Mouse (Mus musculus) lung, postnatal 0 days (tissue): Measurements from ENCODE around the gene Fmnl3. TPM values are rescaled to one million over a fixed set of nuclear protein-coding genes. Genes with fewer than 3 reads are reported as not detected.

ENCODE experiments used
- ATAC-seq: fragments of 200-750 bp; cut with Nextera tagmentation; 2 replicates; pipeline ENCODE4 v1.8.0; 2017; ENCODE audit warnings: moderate library complexity
- DNase-seq: peaks from one replicate; pipeline ENCODE4 v3.0.0-alpha.2; 2016; ENCODE audit warnings: low spot score
- H3K27ac ChIP-seq: fragments of 300-500 bp; sonication (generic); 2 replicates; pipeline ENCODE4 v1.5.1; 2014; ENCODE audit warnings: antibody characterized with exemption, mild to moderate bottlenecking, low read length, mixed read lengths
- H3K27me3 ChIP-seq: fragments of 300-500 bp; sonication (generic); replicated peaks from 2 replicates; pipeline ENCODE4 v1.6.1; 2014; ENCODE audit warnings: low read length, mixed read lengths; ENCODE audit not compliant: insufficient read depth
- H3K36me3 ChIP-seq: fragments of 300-500 bp; sonication (generic); 2 replicates; pipeline ENCODE4 v1.6.1; 2014; ENCODE audit warnings: low read length, mixed read lengths; ENCODE audit not compliant: insufficient read depth
- H3K4me1 ChIP-seq: fragments of 300-500 bp; sonication (generic); 2 replicates; pipeline ENCODE4 v1.6.1; 2014; ENCODE audit warnings: antibody characterized with exemption, low read depth, low read length, mixed read lengths; ENCODE audit not compliant: insufficient read depth
- H3K4me2 ChIP-seq: fragments of 300-500 bp; sonication (generic); replicated peaks from 2 replicates; pipeline ENCODE4 v1.6.1; 2014; ENCODE audit warnings: low read depth, mild to moderate bottlenecking, low read length, moderate library complexity, mixed read lengths
- H3K4me3 ChIP-seq: fragments of 300-500 bp; sonication (generic); 2 replicates; pipeline ENCODE4 v1.5.1; 2014; ENCODE audit warnings: low read depth, low read length
- H3K9ac ChIP-seq: fragments of 300-500 bp; sonication (generic); replicated peaks from 2 replicates; pipeline ENCODE4 v1.6.1; 2014; ENCODE audit warnings: low read depth, mild to moderate bottlenecking
- H3K9me3 ChIP-seq: fragments of 300-500 bp; sonication (generic); 2 replicates; pipeline ENCODE4 v1.6.1; 2016; ENCODE audit warnings: low read length, mixed read lengths
- CTCF ChIP-seq: IDR thresholded peaks from 2 replicates; pipeline ENCODE4 v1.5.1; 2016; ENCODE audit warnings: antibody characterized with exemption, mild to moderate bottlenecking
- EP300 ChIP-seq: IDR thresholded peaks from 2 replicates; pipeline ENCODE4 v1.6.1; 2016; ENCODE audit warnings: antibody characterized with exemption, mild to moderate bottlenecking, control low read depth
- WGBS: fragments of 180-500 bp; shearing (Covaris S2); extraction: QIAGEN DNeasy Blood & Tissue Kit; methylation state at CpG from one replicate; pipeline ENCODE4 v1.1.7; 2014; 5-methylcytosine and 5-hydroxymethylcytosine counted together
- polyA plus RNA-seq: library from polyadenylated mRNA; unstranded; fragments of >200 nt; fragmentation: Nextera tagmentation; extraction: Ambion mirVana; gene quantifications from 2 replicates; pipeline ENCODE4 v1.2.1, GENCODE M21; 2015

Fmnl3 gene
- polyA plus RNA-seq, 1 experiment from 2014 or later, result 25.8 TPM

- TF ChIP-seq CTCF, result no peak
- no peak for TF ChIP-seq EP300
- 34% methylated on average over 3 of the region's 3 CpGs for WGBS
- Histone ChIP-seq H3K4me2 (no peak overlapping the region), H3K36me3 (no peaks in the 10 kb centered on the region), H3K27ac (peak overlapping the region; percentile 91), H3K9ac (no peak overlapping the region), H3K4me3 (no peak overlapping the region), H3K4me1 (peaks cover 51% of the 10 kb centered on the region), H3K9me3 (no peaks in the 10 kb centered on the region), H3K27me3 (no peaks in the 10 kb centered on the region)
- ATAC-seq, result peak; percentile 8
- peak; percentile 37 for DNase-seq
Measured at GRCm38 (mm10) chr15:99333676-99334065, 36.6 kb downstream of the Fmnl3 start.

- peak overlapping the region; percentile 17; the same call in 1 of the 2 replicates for H3K4me2 ChIP-seq
- H3K27me3 ChIP-seq, result no peaks in the 10 kb centered on the region
- H3K4me1 ChIP-seq, result peaks cover 51% of the 10 kb centered on the region
- H3K27ac ChIP-seq, result peak overlapping the region; percentile 91
- H3K36me3 ChIP-seq, result no peaks in the 10 kb centered on the region
- no peak overlapping the region for H3K9ac ChIP-seq
- DNase-seq (peak; percentile 98), ATAC-seq (peak; percentile 93)
- TF ChIP-seq CTCF (peak; percentile 39), EP300 (peak; percentile 96)
- H3K4me3 ChIP-seq, result no peak overlapping the region
- H3K9me3 ChIP-seq, result no peaks in the 10 kb centered on the region
- WGBS, result 20% methylated on average over 9 of the region's 9 CpGs
Measured at GRCm38 (mm10) chr15:99332921-99333675, 37.2 kb downstream of the Fmnl3 start.

- Histone ChIP-seq H3K27ac (peak overlapping the region; percentile 91), H3K36me3 (no peaks in the 10 kb centered on the region), H3K4me2 (no peak overlapping the region), H3K27me3 (no peaks in the 10 kb centered on the region), H3K4me3 (no peak overlapping the region), H3K9ac (no peak overlapping the region), H3K9me3 (no peaks in the 10 kb centered on the region), H3K4me1 (peaks cover 51% of the 10 kb centered on the region)
- TF ChIP-seq CTCF (no peak), EP300 (no peak)
- no peak for DNase-seq
- ATAC-seq, result no peak
Measured at GRCm38 (mm10) chr15:99332111-99332510, 38.2 kb downstream of the Fmnl3 start.

- H3K27me3 ChIP-seq, result no peaks in the 10 kb centered on the region
- 0 out of 2 replicates have a peak overlapping the region, but pooled peaks have one; percentile 3 for H3K9ac ChIP-seq
- no peak overlapping the region for H3K4me3 ChIP-seq
- H3K4me2 ChIP-seq, result no peak overlapping the region
- no peaks in the 10 kb centered on the region for H3K36me3 ChIP-seq
- H3K4me1 ChIP-seq, result peaks cover 50% of the 10 kb centered on the region
- H3K27ac ChIP-seq, result no peak overlapping the region
- 86% methylated on average over 5 of the region's 5 CpGs for WGBS
- DNase-seq (no peak), ATAC-seq (no peak)
- TF ChIP-seq CTCF, result no peak
- TF ChIP-seq EP300, result no peak
- H3K9me3 ChIP-seq, result no peaks in the 10 kb centered on the region
Measured at GRCm38 (mm10) chr15:99331341-99331740, 38.9 kb downstream of the Fmnl3 start.

GRCm38 (mm10) chr15:99330324-99330723 is 40.0 kb downstream of the Fmnl3 start:
- Histone ChIP-seq H3K4me1 (peaks cover 40% of the 10 kb centered on the region), H3K4me3 (no peak overlapping the region), H3K9me3 (no peaks in the 10 kb centered on the region), H3K27ac (no peak overlapping the region), H3K9ac (no peak overlapping the region), H3K4me2 (no peak overlapping the region), H3K27me3 (no peaks in the 10 kb centered on the region), H3K36me3 (peaks cover 3% of the 10 kb centered on the region; the same call in 1 of the 2 replicates)
- WGBS, result 43% methylated on average over 2 of the region's 2 CpGs
- no peak for DNase-seq
- ATAC-seq, result no peak
- TF ChIP-seq EP300, result no peak
- no peak for TF ChIP-seq CTCF

GRCm38 (mm10) chr15:99328011-99328410 is 42.3 kb downstream of the Fmnl3 start:
- WGBS, result 86% methylated on average over 5 of the region's 5 CpGs
- peaks cover 17% of the 10 kb centered on the region for H3K4me1 ChIP-seq
- no peak overlapping the region for H3K27ac ChIP-seq
- TF ChIP-seq EP300 (no peak), CTCF (no peak)
- no peak overlapping the region for H3K4me3 ChIP-seq
- no peak overlapping the region for H3K4me2 ChIP-seq
- H3K36me3 ChIP-seq, result peaks cover 17% of the 10 kb centered on the region; the same call in 1 of the 2 replicates
- DNase-seq (no peak), ATAC-seq (no peak)
- H3K27me3 ChIP-seq, result no peaks in the 10 kb centered on the region
- no peak overlapping the region for H3K9ac ChIP-seq
- no peaks in the 10 kb centered on the region for H3K9me3 ChIP-seq
